Mouse (Mus musculus) liver, postnatal 0 days (tissue): ENCODE results near the gene Mars2. TPM values are rescaled to one million over a fixed set of nuclear protein-coding genes. Genes with fewer than 3 reads are reported as not detected.

Experiments used
- ATAC-seq: fragments of 200-750 bp; cut with Nextera tagmentation; 2 replicates; pipeline ENCODE4 v1.8.0; 2017; ENCODE audit warnings: mild to moderate bottlenecking, moderate library complexity
- DNase-seq: peaks from one replicate; pipeline ENCODE4 v3.0.0-alpha.2; 2016
- H3K27ac ChIP-seq: fragments of 300-500 bp; sonication (generic); 2 replicates; pipeline ENCODE4 v1.5.1; 2014; ENCODE audit warnings: antibody characterized with exemption, moderate library complexity, mild to moderate bottlenecking, low read depth
- H3K27me3 ChIP-seq: fragments of 300-500 bp; sonication (generic); 2 replicates; pipeline ENCODE4 v1.6.1; 2014; ENCODE audit warnings: low read length, control low read depth, mixed read lengths; ENCODE audit not compliant: insufficient read depth
- H3K36me3 ChIP-seq: fragments of 300-500 bp; sonication (generic); replicated peaks from 2 replicates; pipeline ENCODE4 v1.6.1; 2014; ENCODE audit warnings: mild to moderate bottlenecking, control low read depth, low read length, moderate library complexity, mixed read lengths; ENCODE audit not compliant: insufficient read depth
- H3K4me1 ChIP-seq: fragments of 300-500 bp; sonication (generic); 2 replicates; pipeline ENCODE4 v1.6.1; 2014; ENCODE audit warnings: antibody characterized with exemption, mild to moderate bottlenecking, control low read depth; ENCODE audit not compliant: insufficient read depth
- H3K4me2 ChIP-seq: fragments of 300-500 bp; sonication (generic); 2 replicates; pipeline ENCODE4 v1.6.1; 2014; ENCODE audit warnings: low read depth, mild to moderate bottlenecking, low read length, moderate library complexity, mixed read lengths
- H3K4me3 ChIP-seq: fragments of 300-500 bp; sonication (generic); 2 replicates; pipeline ENCODE4 v1.5.1; 2014; ENCODE audit warnings: low read depth, low read length
- H3K9ac ChIP-seq: fragments of 300-500 bp; sonication (generic); replicated peaks from 2 replicates; pipeline ENCODE4 v1.6.1; 2014; ENCODE audit warnings: mild to moderate bottlenecking, moderate library complexity
- H3K9me3 ChIP-seq: fragments of 300-500 bp; sonication (generic); 2 replicates; pipeline ENCODE4 v1.6.1; 2016; ENCODE audit warnings: mild to moderate bottlenecking, control low read depth, low read length, mixed read lengths
- CTCF ChIP-seq: sonication (generic); IDR thresholded peaks from 2 replicates; pipeline ENCODE4 v1.5.1; 2016; ENCODE audit warnings: antibody characterized with exemption, low read depth
- EP300 ChIP-seq: IDR thresholded peaks from 2 replicates; pipeline ENCODE4 v1.6.1; 2016; ENCODE audit warnings: antibody characterized with exemption, low read depth, mild to moderate bottlenecking
- WGBS: fragments of 180-500 bp; shearing (Covaris S2); extraction: QIAGEN DNeasy Blood & Tissue Kit; methylation state at CpG from one replicate; pipeline ENCODE4 v1.1.7; 2014; ENCODE audit not compliant: insufficient replicate concordance; 5-methylcytosine and 5-hydroxymethylcytosine counted together
- polyA plus RNA-seq: library from polyadenylated mRNA; unstranded; fragments of >200 nt; fragmentation: Nextera tagmentation; extraction: Ambion mirVana; gene quantifications from 2 replicates; pipeline ENCODE4 v1.2.1, GENCODE M21; 2015

Gene Mars2
- polyA plus RNA-seq, 1 experiment from 2014 or later: 1.2 TPM

- Histone ChIP-seq H3K9me3 (no peaks in the 10 kb centered on the region), H3K4me2 (peak overlapping the region; percentile 58), H3K27me3 (no peaks in the 10 kb centered on the region), H3K36me3 (no peaks in the 10 kb centered on the region), H3K9ac (0 out of 2 replicates have a peak overlapping the region, but pooled peaks have one; percentile 41), H3K4me3 (no peak overlapping the region), H3K4me1 (peaks cover 7% of the 10 kb centered on the region), H3K27ac (peak overlapping the region; percentile 44)
- ATAC-seq (no peak), DNase-seq (peak; percentile 36)
- WGBS: 26% methylated on average over 12 of the region's 12 CpGs
- no peak for TF ChIP-seq EP300
- TF ChIP-seq CTCF: no peak
These were observed 26.6 kb upstream of the Mars2 start for GRCm38 (mm10) chr1:55210202-55210965.

GRCm38 (mm10) chr1:55211081-55211480 is 25.9 kb upstream of the Mars2 start:
- no peaks in the 10 kb centered on the region for H3K9me3 ChIP-seq
- ATAC-seq: no peak
- 78% methylated on average over 8 of the region's 8 CpGs for WGBS
- no peak overlapping the region for H3K4me3 ChIP-seq
- H3K4me1 ChIP-seq: peaks cover 7% of the 10 kb centered on the region
- H3K36me3 ChIP-seq: no peaks in the 10 kb centered on the region
- no peak for DNase-seq
- no peak overlapping the region for H3K4me2 ChIP-seq
- no peak overlapping the region for H3K9ac ChIP-seq
- TF ChIP-seq EP300 (no peak), CTCF (no peak)
- no peaks in the 10 kb centered on the region for H3K27me3 ChIP-seq
- no peak overlapping the region for H3K27ac ChIP-seq

- 78% methylated on average over 4 of the region's 4 CpGs for WGBS
- peaks cover 7% of the 10 kb centered on the region for H3K4me1 ChIP-seq
- H3K4me3 ChIP-seq: no peak overlapping the region
- H3K4me2 ChIP-seq: no peak overlapping the region
- H3K27ac ChIP-seq: no peak overlapping the region
- H3K27me3 ChIP-seq: no peaks in the 10 kb centered on the region
- ATAC-seq (no peak), DNase-seq (no peak)
- TF ChIP-seq CTCF: no peak
- TF ChIP-seq EP300: no peak
- H3K36me3 ChIP-seq: no peaks in the 10 kb centered on the region
- H3K9ac ChIP-seq: no peak overlapping the region
- no peaks in the 10 kb centered on the region for H3K9me3 ChIP-seq
These were observed 24.2 kb upstream of the Mars2 start for GRCm38 (mm10) chr1:55212771-55213170.

GRCm38 (mm10) chr1:55213475-55213874 is 23.5 kb upstream of the Mars2 start:
- no peak for ATAC-seq
- Histone ChIP-seq H3K9ac (no peak overlapping the region), H3K36me3 (no peaks in the 10 kb centered on the region), H3K27me3 (no peaks in the 10 kb centered on the region), H3K4me2 (no peak overlapping the region), H3K27ac (no peak overlapping the region), H3K4me1 (peaks cover 7% of the 10 kb centered on the region), H3K9me3 (no peaks in the 10 kb centered on the region), H3K4me3 (no peak overlapping the region)
- TF ChIP-seq CTCF (no peak), EP300 (no peak)
- no peak for DNase-seq
- WGBS: 47% methylated on average over 6 of the region's 6 CpGs

- WGBS: 81% methylated on average over 6 of the region's 6 CpGs
- Histone ChIP-seq H3K27me3 (no peaks in the 10 kb centered on the region), H3K4me1 (peaks cover 7% of the 10 kb centered on the region), H3K4me2 (no peak overlapping the region), H3K4me3 (no peak overlapping the region), H3K9ac (no peak overlapping the region), H3K36me3 (no peaks in the 10 kb centered on the region), H3K27ac (no peak overlapping the region), H3K9me3 (no peaks in the 10 kb centered on the region)
- ATAC-seq (no peak), DNase-seq (no peak)
- TF ChIP-seq EP300 (no peak), CTCF (no peak)
These were observed 23.0 kb upstream of the Mars2 start for GRCm38 (mm10) chr1:55213936-55214335.

- H3K9me3 ChIP-seq: no peaks in the 10 kb centered on the region
- DNase-seq (peak; percentile 55), ATAC-seq (peak; percentile 63)
- H3K36me3 ChIP-seq: no peaks in the 10 kb centered on the region
- peak overlapping the region; percentile 66 for H3K27ac ChIP-seq
- peaks cover 5% of the 10 kb centered on the region for H3K4me1 ChIP-seq
- no peaks in the 10 kb centered on the region for H3K27me3 ChIP-seq
- H3K4me3 ChIP-seq: no peak overlapping the region
- TF ChIP-seq CTCF: no peak
- TF ChIP-seq EP300: no peak
- no peak overlapping the region for H3K9ac ChIP-seq
- H3K4me2 ChIP-seq: peak overlapping the region; percentile 4; the same call in 1 of the 2 replicates
- WGBS: 35% methylated on average over 11 of the region's 11 CpGs
These were observed 21.7 kb upstream of the Mars2 start for GRCm38 (mm10) chr1:55215185-55215813.
